Mouse (Mus musculus) bone marrow macrophage, adult 2 months (primary cell): ENCODE measurements around the gene Lysmd3.

Experiments
- CTCF ChIP-seq: IDR thresholded peaks from 2 replicates; pipeline ENCODE4 v1.5.1; 2012; ENCODE audit warnings: low read depth, mild to moderate bottlenecking, low read length, moderate library complexity
- POLR2A ChIP-seq: IDR thresholded peaks from 2 replicates; pipeline ENCODE4 v1.6.1; 2012; ENCODE audit warnings: mild to moderate bottlenecking, low read depth, low read length, borderline replicate concordance

- TF ChIP-seq POLR2A = no peak
- no peak for TF ChIP-seq CTCF
Observed at GRCm38 (mm10) chr13:81667713-81668112, 10.2 kb downstream of the Lysmd3 start.
